Mouse (Mus musculus): Measurements from ENCODE around the gene Tagln2.

DNA sequence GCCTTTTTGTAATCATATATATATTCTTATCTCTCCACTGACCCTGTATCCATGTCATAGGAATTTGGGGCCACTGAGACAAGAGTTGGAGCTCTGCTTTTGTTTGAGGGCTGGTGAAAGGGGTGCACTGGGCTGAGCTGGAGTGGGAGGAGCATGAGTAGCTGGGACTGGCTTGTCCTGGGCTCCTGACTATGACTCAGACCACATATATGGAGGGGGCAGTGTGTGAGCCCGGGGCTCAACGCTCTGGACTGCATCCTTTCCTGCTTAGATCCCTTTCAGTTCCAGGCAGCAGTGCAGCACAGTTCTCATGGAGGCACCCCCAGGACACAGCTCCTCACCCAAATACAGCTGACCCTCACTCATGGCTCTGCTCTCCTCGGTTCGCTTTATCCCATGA lies 46.2 kb downstream of the Tagln2 start:
- TF ChIP-seq CTCF (IDR thresholded peaks at IDR 0.05; ENCODE audit: low read depth) = no peak
- no peak for TF ChIP-seq EP300 (IDR thresholded peaks at IDR 0.05; ENCODE audit: low read depth)
